Mouse (Mus musculus): Measurements from ENCODE around the gene Tmem110.

Tmem110 gene

GRCm38 (mm10) chr14:30825476-30826131 is at the start of gene Tmem110:
TSS of gene Tmem110 (plus strand) at chr14:30825590.
- DNase-seq (ENCODE audit: low spot score): peak; percentile 88

GRCm38 (mm10) chr14:30784614-30785013 is 40.8 kb upstream of the Tmem110 start:
- DNase-seq (ENCODE audit: low spot score): no peak

GRCm38 (mm10) chr14:30789471-30789870 is 35.9 kb upstream of the Tmem110 start:
- DNase-seq (ENCODE audit: low spot score): no peak

- DNase-seq (ENCODE audit: low spot score): no peak
Measured at GRCm38 (mm10) chr14:30792871-30793270, 32.5 kb upstream of the Tmem110 start.

- no peak for DNase-seq (ENCODE audit: low spot score)
Measured at GRCm38 (mm10) chr14:30801756-30802155, 23.6 kb upstream of the Tmem110 start.

GRCm38 (mm10) chr14:30821136-30821535 is 4.3 kb upstream of the Tmem110 start:
- no peak for DNase-seq (ENCODE audit: low spot score)

GRCm38 (mm10) chr14:30824456-30824995 is 864 bp upstream of the Tmem110 start:
- DNase-seq (ENCODE audit: low spot score): peak; percentile 18

- no peak for DNase-seq (ENCODE audit: low spot score)
Measured at GRCm38 (mm10) chr14:30825021-30825475, 342 bp upstream of the Tmem110 start.

- no peak for DNase-seq (ENCODE audit: low spot score)
Measured at GRCm38 (mm10) chr14:30826174-30827140, 1.1 kb downstream of the Tmem110 start.

GRCm38 (mm10) chr14:30827480-30827879 is 2.1 kb downstream of the Tmem110 start:
- no peak for DNase-seq (ENCODE audit: low spot score)

GRCm38 (mm10) chr14:30828077-30828476 is 2.7 kb downstream of the Tmem110 start:
- DNase-seq (ENCODE audit: low spot score): no peak

- no peak for DNase-seq (ENCODE audit: low spot score)
Measured at GRCm38 (mm10) chr14:30828635-30829460, 3.5 kb downstream of the Tmem110 start.

GRCm38 (mm10) chr14:30837416-30837996 is 12.1 kb downstream of the Tmem110 start:
- no peak for DNase-seq (ENCODE audit: low spot score)

GRCm38 (mm10) chr14:30843701-30844100 is 18.3 kb downstream of the Tmem110 start:
- no peak for DNase-seq (ENCODE audit: low spot score)

GRCm38 (mm10) chr14:30850504-30850903 is 25.1 kb downstream of the Tmem110 start:
- no peak for DNase-seq (ENCODE audit: low spot score)

- no peak for DNase-seq (ENCODE audit: low spot score)
Measured at GRCm38 (mm10) chr14:30852325-30852724, 26.9 kb downstream of the Tmem110 start.

- DNase-seq (ENCODE audit: low spot score): no peak
Measured at GRCm38 (mm10) chr14:30855316-30855715, 29.9 kb downstream of the Tmem110 start.

- no peak for DNase-seq (ENCODE audit: low spot score)
Measured at GRCm38 (mm10) chr14:30856885-30857507, 31.6 kb downstream of the Tmem110 start.

GRCm38 (mm10) chr14:30857990-30858389 is 32.6 kb downstream of the Tmem110 start:
- no peak for DNase-seq (ENCODE audit: low spot score)

- DNase-seq (ENCODE audit: low spot score): no peak
Measured at GRCm38 (mm10) chr14:30861421-30862125, 36.2 kb downstream of the Tmem110 start.

All from embryo, embryonic 10 days (tissue).